Mouse (Mus musculus) frontal cortex, postnatal 10 days (tissue): ENCODE measurements around the gene Gripap1.
A peak's percentile ranks its signal among the peaks of the same experiment; 100 is the strongest.
"Not testable (repeated sequence)": the region's sequence is repeated elsewhere in the genome, so short reads cannot be mapped to it uniquely, and the experiment has no call there.

Experiments
- DNase-seq, 2 experiments: peaks; one replicate each; pipeline ENCODE4 v3.0.0; 2022; ENCODE audit warnings: low spot score in 2 of 2, mixed read lengths in 1 of 2

Gene Gripap1

DNA sequence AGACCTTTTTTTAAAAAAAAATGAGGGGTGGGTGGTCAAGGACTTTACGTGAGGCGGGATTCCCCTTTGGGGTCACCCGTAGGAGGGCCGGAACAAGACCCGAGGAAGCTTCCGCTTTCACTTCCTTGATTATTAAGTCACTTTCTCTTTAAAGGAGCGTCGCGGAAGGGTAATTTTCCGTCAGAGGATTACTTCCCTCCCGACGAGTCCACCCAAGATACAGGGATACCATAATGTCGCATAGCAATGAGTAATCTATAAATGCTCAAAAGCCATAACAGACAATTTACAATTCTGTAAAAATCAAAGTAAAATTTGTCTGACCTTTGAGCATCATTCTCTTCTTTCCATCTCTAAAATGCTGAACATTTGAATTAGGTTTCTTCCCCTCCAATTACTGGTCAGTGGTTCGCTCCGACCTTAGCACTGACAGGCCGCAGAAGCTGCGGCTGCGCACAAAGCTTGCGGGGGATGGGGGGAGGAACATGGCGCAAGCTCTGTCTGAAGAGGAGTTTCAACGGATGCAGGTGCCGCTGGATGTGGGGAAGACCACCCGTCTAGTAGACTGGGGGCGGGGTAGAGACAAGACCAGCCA, at the start of gene Gripap1:
Gene Gripap1, plus strand, starts transcription at position 224 of the 595 bp plus-strand sequence.
- DNase-seq: peak; percentile 47 to 62

DNA sequence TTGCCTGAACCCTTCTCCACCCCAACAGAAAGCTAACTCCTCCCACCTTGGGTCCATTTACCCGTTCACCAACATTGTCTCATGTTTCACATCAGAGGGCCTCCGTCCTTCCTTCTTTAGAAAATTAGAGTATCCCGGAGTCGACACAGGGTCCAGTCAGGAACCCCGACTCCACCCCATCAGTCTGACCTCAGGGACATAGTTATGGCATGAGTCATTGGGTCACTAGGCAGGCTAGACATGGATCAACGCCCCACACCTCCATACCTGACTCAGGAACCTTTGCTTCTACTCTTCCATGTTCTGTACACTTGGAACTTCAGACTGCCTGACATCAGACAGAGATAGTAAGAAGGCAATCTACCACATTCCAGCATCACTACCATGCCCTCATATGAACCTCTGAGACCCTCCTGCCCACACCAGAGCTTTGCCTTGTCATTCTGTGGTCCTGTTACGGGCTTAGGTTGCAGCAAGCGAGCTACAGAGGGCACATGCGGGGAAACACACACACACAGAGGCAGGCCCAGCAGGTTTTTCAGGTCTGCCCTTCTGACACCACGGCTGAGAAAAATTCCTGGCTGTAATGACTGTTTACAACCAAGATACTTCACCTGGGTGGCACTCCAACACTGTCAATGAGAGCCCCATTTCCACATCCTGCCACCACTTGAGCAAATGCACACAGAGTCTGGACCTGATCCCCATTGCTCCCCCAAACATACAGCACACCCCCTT, 49.3 kb upstream of the Gripap1 start:
- no peak for DNase-seq

DNA sequence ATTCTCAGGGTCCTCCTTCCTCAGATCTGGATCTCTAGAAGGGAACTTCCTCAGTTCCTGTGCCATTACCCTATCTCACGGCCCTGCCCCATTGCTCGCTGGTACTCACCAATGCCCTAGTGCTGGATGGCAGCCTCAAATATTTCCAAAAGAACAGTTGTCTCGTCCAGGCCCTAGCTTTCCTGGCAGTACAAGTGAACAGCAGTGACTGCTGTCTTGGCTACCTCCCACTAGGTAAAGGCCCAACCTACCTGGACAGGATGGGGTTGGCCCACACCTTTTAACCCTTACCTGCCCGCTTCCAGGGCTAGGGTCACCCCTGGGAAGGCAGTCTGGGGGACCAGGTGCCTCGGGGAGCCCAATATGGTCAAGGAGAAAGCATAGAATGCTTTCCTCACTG, 48.5 kb upstream of the Gripap1 start:
- no peak for DNase-seq

- DNase-seq: no peak
Measured at GRCm38 (mm10) chrX:7743470-7743869, 46.1 kb upstream of the Gripap1 start.

DNA sequence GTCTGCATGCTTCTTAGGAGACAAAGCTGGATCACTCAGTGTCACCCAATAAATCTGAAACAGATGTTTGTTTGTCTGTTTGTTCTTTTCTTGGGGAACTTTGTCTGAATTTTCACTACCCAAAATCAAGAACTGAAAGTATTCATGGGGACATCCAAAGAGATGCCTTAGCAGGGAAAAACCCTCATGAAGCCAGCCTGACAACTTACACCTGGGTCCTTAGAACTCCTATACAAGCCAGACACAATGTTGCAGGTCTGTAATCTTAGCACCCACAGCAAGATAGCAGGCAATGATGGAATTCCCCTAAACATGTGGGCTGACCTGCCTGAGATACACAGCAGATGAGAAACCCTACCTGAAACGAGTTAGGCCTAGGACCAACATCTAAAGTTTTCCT, 44.6 kb upstream of the Gripap1 start:
- DNase-seq: no peak

GRCm38 (mm10) chrX:7745429-7745828, 44.1 kb upstream of the Gripap1 start:
- no peak for DNase-seq

- DNase-seq: peak in 1 of 2 experiments; percentile 71
Measured at GRCm38 (mm10) chrX:7750432-7751116, 39.0 kb upstream of the Gripap1 start, which contains the start of gene Ccdc120. TSS of gene Ccdc120 (minus strand) at chrX:7750905.

DNA sequence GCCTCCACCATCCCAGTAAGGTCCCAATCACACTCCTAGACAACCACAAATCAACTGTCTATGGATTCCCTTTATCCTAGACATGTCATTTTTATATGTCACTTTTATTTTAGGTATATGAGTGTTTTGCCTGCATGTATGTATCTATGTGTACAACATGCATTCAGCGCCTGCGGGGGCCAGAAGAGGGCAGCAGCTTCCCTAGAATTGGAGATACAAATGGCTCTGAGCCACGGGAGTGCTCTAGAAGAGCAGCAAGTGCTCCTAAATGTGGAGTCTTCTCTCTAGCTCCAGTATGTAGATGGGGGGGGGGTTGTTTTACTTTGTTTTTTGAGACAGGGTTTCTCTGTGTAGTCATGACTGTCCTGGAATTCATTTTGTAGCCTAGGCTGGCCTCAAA, 35.9 kb upstream of the Gripap1 start:
- not testable (repeated sequence) for DNase-seq

- peak; percentile 88 to 91 for DNase-seq
Measured at GRCm38 (mm10) chrX:7762137-7762920, 27.2 kb upstream of the Gripap1 start, which contains the start of gene Tfe3. TSS of gene Tfe3 (plus strand) at chrX:7762560.

DNA sequence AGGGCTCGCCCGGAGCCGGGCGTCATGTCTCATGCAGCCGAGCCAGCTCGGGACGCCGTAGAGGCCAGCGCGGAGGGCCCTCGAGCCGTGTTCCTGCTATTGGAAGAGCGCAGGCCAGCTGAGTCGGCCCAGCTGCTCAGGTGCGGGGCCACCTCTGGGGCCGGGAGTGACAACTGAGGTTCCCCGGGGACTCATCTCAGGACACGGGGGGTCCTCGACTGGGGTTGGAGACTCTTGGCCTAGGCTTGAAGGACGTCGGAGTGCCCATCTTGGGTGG, 26.7 kb upstream of the Gripap1 start:
- peak in 1 of 2 experiments; percentile 19 for DNase-seq

DNA sequence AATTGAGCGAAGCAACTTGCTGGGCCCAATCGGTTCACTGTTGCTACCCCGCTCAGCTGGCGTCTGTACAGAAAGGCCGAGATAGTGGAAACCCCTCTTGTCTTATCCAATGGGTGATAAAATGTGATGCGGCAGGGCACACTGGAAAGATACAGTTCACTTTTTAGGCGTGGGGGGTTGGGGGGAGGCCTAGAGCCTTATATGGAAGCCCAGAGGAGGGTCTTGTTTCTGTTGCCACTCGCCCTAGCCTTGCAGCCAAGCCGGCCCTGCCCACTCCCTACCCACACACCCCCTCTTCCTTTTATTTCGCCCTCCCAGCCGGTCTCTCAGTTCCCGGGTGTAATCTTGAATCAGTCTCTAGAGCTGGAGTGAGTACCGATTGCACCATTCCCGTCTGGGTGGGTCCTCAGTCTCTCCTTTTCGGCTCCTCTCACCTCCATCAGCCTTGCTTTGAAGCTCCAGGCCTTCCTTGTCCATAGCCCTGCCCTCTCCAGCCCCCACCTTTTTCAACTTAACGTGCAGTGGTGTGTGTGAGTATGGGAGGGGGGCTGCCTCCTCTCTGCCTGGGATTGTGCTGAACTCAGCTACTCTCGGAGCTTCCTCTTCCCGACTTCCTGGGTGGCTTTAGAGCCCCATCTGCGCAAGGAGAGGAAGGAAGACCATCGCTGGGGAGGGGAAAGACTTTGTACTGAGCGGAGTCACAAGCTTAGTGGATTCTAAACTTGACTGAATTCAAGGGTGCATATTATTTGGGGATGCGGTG, 25.8 kb upstream of the Gripap1 start:
- DNase-seq: peak in 1 of 2 experiments; percentile 16

DNA sequence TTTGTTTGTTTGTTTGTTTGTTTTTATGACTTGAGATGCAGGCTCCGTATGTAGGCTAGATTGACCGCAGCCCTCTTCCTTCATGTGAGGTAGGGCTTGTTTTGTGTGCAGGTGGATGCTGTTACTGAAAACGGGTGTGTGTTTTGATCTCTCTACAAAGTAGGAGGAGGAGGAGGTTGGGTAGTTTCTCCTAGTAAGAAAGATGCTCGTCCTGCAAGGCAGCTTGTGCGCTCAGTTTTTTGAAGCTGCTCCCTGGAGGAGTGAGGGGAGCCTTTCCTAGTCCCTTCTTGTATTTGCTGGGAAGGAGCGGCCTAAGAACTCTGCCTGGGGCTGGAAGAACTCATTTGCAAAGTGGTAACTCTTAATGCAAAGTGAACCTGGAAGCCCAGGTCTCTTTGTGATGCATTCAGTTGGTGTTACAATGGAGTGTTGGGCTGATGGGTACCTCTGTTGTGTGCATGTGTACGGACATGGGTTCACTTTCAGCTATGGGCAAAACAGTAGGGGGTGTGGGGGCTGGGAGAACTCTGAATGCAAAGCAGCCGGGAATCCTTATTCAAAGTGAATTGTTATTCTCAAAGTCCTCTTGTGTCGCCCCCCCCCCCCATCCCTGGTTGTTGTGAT, 24.8 kb upstream of the Gripap1 start:
- DNase-seq: no peak

GRCm38 (mm10) chrX:7765281-7765670, 24.3 kb upstream of the Gripap1 start:
- DNase-seq: no peak

DNA sequence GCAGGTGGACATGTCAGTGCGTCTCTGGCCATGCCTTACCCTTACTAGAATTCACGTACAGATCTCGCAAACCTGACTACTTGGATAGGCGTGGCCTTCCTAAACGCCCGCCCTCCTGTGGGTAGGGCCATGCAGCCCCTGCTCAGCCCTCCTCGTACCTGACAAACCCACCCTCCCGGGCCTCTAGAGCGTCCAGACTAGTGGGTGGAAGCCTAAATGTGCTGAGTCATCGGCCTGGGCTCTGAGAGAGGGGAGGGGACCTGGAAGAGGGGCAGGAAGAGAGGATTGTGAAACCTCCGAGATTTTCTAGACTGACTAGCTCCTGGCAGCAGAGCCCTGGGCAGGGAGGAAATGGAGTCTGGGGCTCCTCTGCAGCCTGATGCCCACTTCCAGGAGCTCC, 23.8 kb upstream of the Gripap1 start:
- no peak for DNase-seq

GRCm38 (mm10) chrX:7769302-7770017, 20.1 kb upstream of the Gripap1 start:
- no peak for DNase-seq

DNA sequence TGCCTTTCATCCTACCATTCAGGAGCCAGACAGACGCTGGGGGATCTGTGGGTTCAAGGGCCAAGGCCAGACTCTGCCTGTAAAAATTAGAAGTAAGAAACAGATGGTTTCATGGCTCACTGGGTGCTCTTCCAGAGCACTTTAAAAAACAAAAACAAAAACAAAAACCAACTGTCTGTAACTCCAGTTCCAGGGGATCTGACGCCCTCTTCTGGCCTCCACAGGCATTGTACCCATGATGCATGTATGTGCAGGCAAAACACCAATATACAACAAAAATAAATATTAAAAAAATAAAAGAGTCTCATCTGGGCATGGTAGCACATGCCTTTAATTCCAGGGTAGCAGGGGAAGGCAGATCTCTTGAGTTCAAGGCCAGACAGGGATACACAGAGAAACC, 16.8 kb upstream of the Gripap1 start:
- no peak for DNase-seq

DNA sequence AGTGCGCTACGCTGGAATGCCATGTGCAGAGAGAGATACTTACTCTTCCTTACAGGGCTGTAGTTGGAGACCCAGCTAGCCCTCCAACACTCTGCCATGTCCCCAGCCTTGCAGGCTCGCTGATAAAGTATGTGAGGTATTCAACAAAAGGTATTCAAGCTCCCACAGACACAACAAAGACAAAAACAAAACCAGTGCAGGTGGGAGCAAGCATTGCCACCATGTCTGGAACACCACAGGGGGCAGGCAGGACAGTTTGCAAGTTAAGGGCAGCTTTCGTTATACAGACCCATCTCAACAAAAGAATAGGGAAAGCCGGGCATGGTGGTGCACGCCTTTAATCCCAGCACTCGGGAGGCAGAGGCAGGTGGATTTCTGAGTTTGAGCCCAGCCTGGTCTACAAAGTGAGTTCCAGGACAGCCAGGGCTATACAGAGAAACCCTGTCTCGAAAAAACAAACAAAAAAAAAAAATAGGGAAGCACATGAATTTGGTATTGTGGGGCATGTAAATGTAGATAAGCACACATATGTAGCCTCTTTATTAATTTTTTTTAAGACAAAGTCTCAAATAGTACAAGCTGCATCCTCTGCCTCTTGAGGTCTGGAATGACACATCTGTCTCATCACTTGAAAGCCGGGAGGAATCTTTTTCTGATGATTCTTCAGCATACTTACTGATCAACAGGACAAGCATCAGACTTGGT, 13.9 kb upstream of the Gripap1 start:
- no peak for DNase-seq

GRCm38 (mm10) chrX:7776329-7777082, 13.1 kb upstream of the Gripap1 start:
- peak in 1 of 2 experiments; percentile 29 for DNase-seq
